Comparison of ENCODE assay signal across 18 mouse cellular contexts in the genomic region with DNA sequence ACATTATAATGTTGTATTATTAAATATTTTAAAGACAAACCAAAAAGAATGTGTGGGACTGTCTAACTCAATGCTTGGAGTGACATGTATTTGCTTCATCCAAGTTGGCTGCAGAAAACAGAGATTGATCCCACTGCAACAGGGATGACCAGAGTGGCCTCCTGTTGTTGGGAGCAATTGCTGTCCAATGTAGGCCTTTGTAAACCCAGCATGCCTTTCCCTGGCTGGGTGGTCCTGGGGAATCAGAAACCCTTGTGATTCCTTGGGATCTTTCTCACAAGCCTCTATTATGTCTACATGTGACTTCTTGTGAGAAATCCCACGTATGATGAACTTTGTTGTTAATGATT.
"Had no signal": no experiment of that assay in that cellular context is flagged by ENCODE, and none has a peak within 500 bp of the region (broad histone marks: within the 10 kb centered on the region; RNA-seq: fewer than 3 reads in every experiment).

No protein-coding gene starts in this region.

- H3K4me3 ChIP-seq: intestine, embryonic 15.5 days; limb, embryonic 12.5 days; limb, embryonic 15.5 days; neural tube, embryonic 12.5 days; neural tube, embryonic 15.5 days had no signal

- H3K27ac ChIP-seq: intestine, embryonic 15.5 days; limb, embryonic 12.5 days; limb, embryonic 15.5 days; liver, embryonic 14.5 days; macrophage; neural tube, embryonic 12.5 days; neural tube, embryonic 15.5 days had no signal

- H3K4me2 ChIP-seq: intestine, embryonic 15.5 days; limb, embryonic 12.5 days; limb, embryonic 15.5 days; liver, embryonic 11.5 days; lung, embryonic 14.5 days; neural tube, embryonic 12.5 days; neural tube, embryonic 15.5 days had no signal

- ATAC-seq: intestine, embryonic 15.5 days; liver, postnatal 0 days; lung, postnatal 0 days had no signal

- H3K4me1 ChIP-seq: intestine, embryonic 15.5 days; limb, embryonic 12.5 days; limb, embryonic 15.5 days; neural tube, embryonic 15.5 days had no signal

- H3K9me3 ChIP-seq: intestine, embryonic 15.5 days; limb, embryonic 12.5 days; limb, embryonic 15.5 days; neural tube, embryonic 12.5 days; neural tube, embryonic 15.5 days had no signal

- H3K27me3 ChIP-seq: intestine, embryonic 15.5 days; limb, embryonic 12.5 days; limb, embryonic 15.5 days; neural tube, embryonic 12.5 days; neural tube, embryonic 15.5 days had no signal

- H3K36me3 ChIP-seq: intestine, embryonic 15.5 days; limb, embryonic 12.5 days; limb, embryonic 15.5 days; neural tube, embryonic 12.5 days; neural tube, embryonic 15.5 days had no signal

- DNase-seq: kidney, adult 11 months; kidney, adult 8-10 months; kidney, postnatal 14 days; kidney, postnatal 4 days; left cerebral cortex, postnatal 4 days; liver, postnatal 0 days; lung, embryonic 14.5 days; thymus, adult 18-20 months; thymus, postnatal 36 days had no signal

- H3K9ac ChIP-seq: intestine, embryonic 15.5 days; limb, embryonic 12.5 days; limb, embryonic 15.5 days; liver, embryonic 14.5 days; liver, postnatal 0 days; lung, embryonic 14.5 days; neural tube, embryonic 12.5 days; neural tube, embryonic 15.5 days had no signal
